8 mouse cellular contexts compared by ENCODE assay signal in genomic region chr19:5806051-5806808, GRCm38 (mm10). TPM values are rescaled to one million over a fixed set of nuclear protein-coding genes. Genes with fewer than 3 reads are reported as not detected.
DNase-seq lines count a peak whose midpoint lies in the region; ATAC-seq lines count a peak whose summit lies in the region.

No protein-coding gene starts in this region.

- H3K4me1 ChIP-seq in heart, embryonic 14.5 days (ENCODE audit: control insufficient read depth in 2 of 2, insufficient read depth in 2 of 2, low read length in 2 of 2): peaks cover 57 to 67% of the 10 kb centered on the region in 2 experiments

- no peaks in the 10 kb centered on the region for H3K36me3 ChIP-seq in heart, embryonic 14.5 days (ENCODE audit: control insufficient read depth, insufficient read depth, low read length)

- peak overlapping the region; percentile 80 to 89 for H3K27ac ChIP-seq in heart, embryonic 14.5 days (replicated peaks in 1 of 2; ENCODE audit: control insufficient read depth in 1 of 2, insufficient read depth in 1 of 2, low read depth in 2 of 2, low read length in 2 of 2)

- H3K9me3 ChIP-seq in heart, embryonic 14.5 days (ENCODE audit: control insufficient read depth, low read length): no peaks in the 10 kb centered on the region

- H3K4me3 ChIP-seq in heart, embryonic 14.5 days (ENCODE audit: control insufficient read depth in 1 of 2, insufficient read depth in 1 of 2, low read depth in 1 of 2, low read length in 2 of 2): no peak overlapping the region

- ATAC-seq in heart, embryonic 14.5 days (ENCODE audit: insufficient number of reproducible peaks, insufficient read depth, low FRiP score, low read depth): no peak

- H3K27me3 ChIP-seq in heart, embryonic 14.5 days (ENCODE audit: control insufficient read depth, insufficient read depth, low read length): no peaks in the 10 kb centered on the region

- H3K9ac ChIP-seq in heart, embryonic 14.5 days (ENCODE audit: low read length): peak overlapping the region; percentile 52

- H3K4me2 ChIP-seq in heart, embryonic 14.5 days (ENCODE audit: low read length): peak overlapping the region; percentile 23

- WGBS in heart, embryonic 14.5 days: 8% methylated on average over 8 of the region's 8 CpGs

- DNase-seq in adrenal gland, adult 2 months: peak; percentile 87
- no peak for DNase-seq in adrenal gland, postnatal 25 days
- DNase-seq in embryo, embryonic 9.5 days (ENCODE audit: extremely low spot score): peak; percentile 59
- DNase-seq in kidney, postnatal 10 days: peak; percentile 73
- DNase-seq in lung, postnatal 36 days: peak; percentile 93
- DNase-seq in testis, postnatal 14 days (ENCODE audit: low spot score): peak; percentile 70
- no peak for DNase-seq in spleen, adult 12 weeks (ENCODE audit: low spot score)

RNA-seq across cellular contexts. Expression of gene Scyl1, which starts 35.0 kb away (rescaled TPM):
- 100 to 1,000 TPM; 106 to 109 TPM for total RNA-seq in adrenal gland, adult 2 months (2021)
- 119 and 125 TPM in 2 replicates for polyA plus RNA-seq in adrenal gland, adult 2 months (2012; rRNA removed)
- 104 and 120 TPM in 2 replicates for total RNA-seq in adrenal gland, postnatal 25 days (2021)
- polyA plus RNA-seq in heart, embryonic 14.5 days (2014; fragmentation: Nextera tagmentation; extraction: Ambion mirVana): 56.9 and 62.3 TPM in 2 replicates

Comparison
In these comparisons a context has a peak if more than half of its experiments do, and no peak if none do; other contexts are left out.
1. DNase-seq: peak in adrenal gland, adult 2 months (single experiment), embryo, embryonic 9.5 days (single experiment), kidney, postnatal 10 days (single experiment), lung, postnatal 36 days (single experiment) and testis, postnatal 14 days (single experiment); none in adrenal gland, postnatal 25 days (single experiment) and spleen, adult 12 weeks (single experiment).